Mouse (Mus musculus): Measurements from ENCODE around the gene Mfap3l.
"Not testable (repeated sequence)": the region's sequence is repeated elsewhere in the genome, so short reads cannot be mapped to it uniquely, and the experiment has no call there.

Gene Mfap3l

GRCm38 (mm10) chr8:60632250-60632932, at the start of gene Mfap3l:
Gene Mfap3l (plus strand): TSS chr8:60632827.
- peak; percentile 92 to 94 for DNase-seq (ENCODE audit: low spot score in 2 of 2)

- no peak for DNase-seq (ENCODE audit: low spot score in 2 of 2)
These were observed 49.3 kb upstream of the Mfap3l start for GRCm38 (mm10) chr8:60583369-60583768.

GRCm38 (mm10) chr8:60591352-60592105, 41.1 kb upstream of the Mfap3l start:
- DNase-seq (ENCODE audit: low spot score in 2 of 2): not testable (repeated sequence)

- DNase-seq (ENCODE audit: low spot score in 2 of 2): no peak
These were observed 37.9 kb upstream of the Mfap3l start for GRCm38 (mm10) chr8:60594761-60595160.

GRCm38 (mm10) chr8:60611580-60612111, 21.0 kb upstream of the Mfap3l start:
- no peak for DNase-seq (ENCODE audit: low spot score in 2 of 2)

- no peak for DNase-seq (ENCODE audit: low spot score in 2 of 2)
These were observed 15.7 kb upstream of the Mfap3l start for GRCm38 (mm10) chr8:60616928-60617327.

GRCm38 (mm10) chr8:60621561-60621960, 11.1 kb upstream of the Mfap3l start:
- no peak for DNase-seq (ENCODE audit: low spot score in 2 of 2)

GRCm38 (mm10) chr8:60622056-60622455, 10.6 kb upstream of the Mfap3l start:
- DNase-seq (ENCODE audit: low spot score in 2 of 2): no peak

- no peak for DNase-seq (ENCODE audit: low spot score in 2 of 2)
These were observed 9.2 kb upstream of the Mfap3l start for GRCm38 (mm10) chr8:60623438-60623837.

GRCm38 (mm10) chr8:60624722-60625121, 7.9 kb upstream of the Mfap3l start:
- no peak for DNase-seq (ENCODE audit: low spot score in 2 of 2)

GRCm38 (mm10) chr8:60627937-60628336, 4.7 kb upstream of the Mfap3l start:
- DNase-seq (ENCODE audit: low spot score in 2 of 2): no peak

- no peak for DNase-seq (ENCODE audit: low spot score in 2 of 2)
These were observed 3.6 kb upstream of the Mfap3l start for GRCm38 (mm10) chr8:60629059-60629458.

GRCm38 (mm10) chr8:60631504-60631934, 1.1 kb upstream of the Mfap3l start:
- DNase-seq (ENCODE audit: low spot score in 2 of 2): peak; percentile 69 to 70

- DNase-seq (ENCODE audit: low spot score in 2 of 2): peak in 1 of 2 experiments; percentile 54
These were observed 467 bp downstream of the Mfap3l start for GRCm38 (mm10) chr8:60632933-60633655.

GRCm38 (mm10) chr8:60634921-60635320, 2.3 kb downstream of the Mfap3l start:
- DNase-seq (ENCODE audit: low spot score in 2 of 2): no peak

- DNase-seq (ENCODE audit: low spot score in 2 of 2): no peak
These were observed 3.2 kb downstream of the Mfap3l start for GRCm38 (mm10) chr8:60635846-60636245.

GRCm38 (mm10) chr8:60640046-60640445, 7.4 kb downstream of the Mfap3l start:
- DNase-seq (ENCODE audit: low spot score in 2 of 2): no peak

- DNase-seq (ENCODE audit: low spot score in 2 of 2): no peak
These were observed 10.9 kb downstream of the Mfap3l start for GRCm38 (mm10) chr8:60643416-60644020.

GRCm38 (mm10) chr8:60645164-60645563, 12.5 kb downstream of the Mfap3l start:
- DNase-seq (ENCODE audit: low spot score in 2 of 2): no peak

GRCm38 (mm10) chr8:60645911-60646310, 13.3 kb downstream of the Mfap3l start:
- no peak for DNase-seq (ENCODE audit: low spot score in 2 of 2)

- DNase-seq (ENCODE audit: low spot score in 2 of 2): no peak
These were observed 14.7 kb downstream of the Mfap3l start for GRCm38 (mm10) chr8:60647291-60647690.

- no peak for DNase-seq (ENCODE audit: low spot score in 2 of 2)
These were observed 16.5 kb downstream of the Mfap3l start for GRCm38 (mm10) chr8:60649081-60649480.

Data from frontal cortex, postnatal 10 days (tissue).